Mouse (Mus musculus) kidney, postnatal 36 days (tissue): ENCODE data around the gene Bcor.

ENCODE experiments used
- DNase-seq, 2 experiments: peaks; one replicate each; pipeline ENCODE4 v3.0.0; 2021 to 2022; ENCODE audit warnings: mixed read lengths in 2 of 2

Bcor gene

DNA sequence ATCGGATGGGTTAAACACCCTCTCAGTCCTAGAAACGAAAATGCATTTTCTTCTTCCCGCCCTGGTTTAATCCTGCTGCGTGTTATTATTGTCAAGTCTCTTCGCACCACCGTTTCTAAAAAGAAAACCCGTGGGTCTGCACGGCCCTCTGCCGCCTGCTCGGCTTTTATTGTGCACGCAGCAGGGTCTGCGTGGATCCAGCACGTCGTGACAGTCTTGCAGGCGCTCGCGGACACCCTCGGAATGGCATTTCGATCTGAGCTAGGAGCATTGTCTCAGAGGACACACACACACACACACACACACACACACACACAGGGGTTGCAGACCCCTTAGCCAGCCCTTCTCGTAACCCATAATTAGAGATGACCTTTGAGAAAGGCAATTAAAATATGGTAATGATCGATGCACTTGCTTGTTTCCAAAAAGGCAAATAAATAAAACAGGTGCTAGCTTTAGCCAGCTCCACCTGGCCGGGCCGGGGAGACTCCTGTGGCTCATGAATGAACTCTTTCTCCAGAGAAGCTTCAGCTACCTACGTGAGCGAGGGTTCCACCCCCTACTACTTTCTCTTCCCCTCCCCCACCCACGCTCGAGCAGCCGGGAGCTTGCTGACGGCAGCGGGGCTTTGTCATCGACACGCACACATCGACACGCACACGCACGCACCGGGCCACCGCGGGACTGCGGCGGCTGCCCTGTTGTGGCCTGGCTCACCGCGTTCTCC, 8.7 kb downstream of the Bcor start:
- DNase-seq = peak in 1 of 2 experiments; percentile 27

DNA sequence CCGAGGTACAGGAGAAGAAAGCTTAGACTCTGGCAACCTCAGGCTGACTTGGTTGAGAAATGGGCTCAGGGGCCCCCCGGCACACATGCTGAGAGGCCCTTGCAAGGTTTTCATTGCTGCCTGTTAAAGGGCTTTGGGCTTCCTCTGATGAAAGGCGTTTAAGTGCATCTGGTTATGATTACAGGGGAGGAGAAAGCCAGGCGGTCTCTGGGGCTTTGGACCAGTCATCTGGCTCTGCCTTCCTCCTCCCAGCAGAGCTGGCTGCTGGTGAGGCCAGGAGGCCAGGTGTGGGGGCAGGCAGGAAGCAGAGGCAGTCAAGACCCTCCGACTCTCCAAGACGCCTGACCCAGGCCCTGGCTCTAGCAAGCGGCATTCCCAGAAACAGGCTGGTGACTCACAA, 9.7 kb downstream of the Bcor start:
- DNase-seq = no peak

DNA sequence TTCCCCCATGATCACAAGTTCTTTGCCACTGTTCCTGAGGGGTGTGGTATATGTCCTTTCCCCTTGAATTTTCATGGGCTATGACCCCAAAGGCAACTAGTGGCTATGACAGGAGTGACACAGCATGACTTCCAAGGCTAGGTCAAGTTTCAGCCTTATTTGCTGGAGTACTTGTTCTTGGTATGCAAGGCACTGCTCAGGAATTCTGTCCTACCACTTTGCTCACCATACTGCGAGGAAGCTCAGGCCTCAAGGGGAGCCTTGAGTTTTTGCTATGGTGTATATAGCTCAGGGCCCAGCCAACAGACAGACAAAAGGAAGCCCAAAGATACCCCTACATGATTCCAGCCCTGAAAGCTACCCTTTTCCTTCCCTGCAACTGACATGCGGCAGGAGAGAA, 13.9 kb downstream of the Bcor start:
- no peak for DNase-seq

DNA sequence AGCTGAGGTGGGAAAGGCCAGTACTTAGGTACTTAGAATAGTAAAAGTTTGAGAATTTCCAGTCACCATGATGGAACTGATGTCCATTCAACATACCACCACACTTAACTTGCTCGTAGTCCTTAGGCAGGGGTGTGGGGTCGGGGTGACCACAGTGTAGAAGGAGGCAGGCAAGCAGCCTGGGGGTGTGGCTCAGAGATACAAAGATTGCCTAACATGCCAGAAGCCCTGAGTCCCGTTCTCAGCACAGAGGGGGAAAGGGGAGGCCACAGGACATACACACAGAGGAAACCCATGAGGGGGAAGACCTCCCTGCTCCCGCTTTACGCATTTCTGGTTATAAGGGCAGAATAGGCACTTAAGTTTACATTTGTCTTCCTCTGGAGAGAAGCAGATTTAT, 17.3 kb downstream of the Bcor start:
- DNase-seq = no peak

DNA sequence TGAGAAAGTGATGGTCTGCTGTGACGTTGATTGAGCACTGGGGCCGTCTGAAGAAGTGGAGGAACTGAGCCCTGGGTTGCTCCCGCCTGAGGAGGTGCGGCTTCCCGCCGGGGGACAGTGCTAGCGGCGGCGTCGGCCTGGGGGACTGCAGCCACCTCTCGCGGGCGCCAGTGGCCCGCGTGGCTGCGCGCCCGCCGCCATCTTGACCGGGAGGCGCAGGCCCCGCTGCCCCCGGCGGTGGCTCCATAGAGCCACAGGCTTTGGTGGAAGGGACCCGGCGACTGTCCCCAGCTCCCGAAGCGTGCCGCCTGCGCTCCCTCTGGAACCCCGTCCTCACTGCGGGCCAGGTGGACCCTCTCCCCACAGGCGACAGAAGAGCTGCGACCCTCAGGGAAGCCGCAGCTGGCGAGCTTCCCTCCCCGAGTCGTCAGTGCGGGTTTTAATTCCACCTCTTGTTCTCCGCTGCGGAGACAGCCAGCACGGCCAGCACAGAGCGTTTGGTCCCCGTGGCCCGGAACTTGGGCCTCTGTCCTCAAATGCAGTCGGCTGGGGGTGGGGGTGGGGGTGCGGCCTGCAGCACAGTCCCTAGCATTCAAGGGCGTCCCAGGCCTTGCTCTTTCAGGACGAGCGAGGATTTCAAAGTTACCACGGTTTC, 19.9 kb downstream of the Bcor start:
- peak in 1 of 2 experiments; percentile 24 for DNase-seq

DNA sequence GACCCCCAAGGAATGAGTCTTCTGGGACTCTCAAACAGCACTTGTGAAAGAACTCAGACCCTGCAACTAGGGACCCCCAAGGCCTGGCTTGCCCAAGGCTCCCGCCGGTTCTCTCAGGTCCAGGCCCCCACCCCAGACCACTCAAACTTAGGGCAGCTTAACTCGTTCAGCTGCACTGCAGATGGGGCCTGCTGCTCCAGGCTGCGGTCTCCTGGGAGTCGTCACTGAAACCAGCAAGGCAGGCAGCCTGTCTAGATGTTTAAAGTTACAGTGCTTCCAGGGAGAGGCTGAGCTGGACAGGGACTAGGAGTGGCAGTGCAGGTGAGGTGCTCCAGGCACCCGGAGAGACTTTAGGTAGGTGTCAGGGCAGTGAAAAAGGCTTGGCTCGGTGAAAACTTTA, 21.9 kb downstream of the Bcor start:
- no peak for DNase-seq

DNA sequence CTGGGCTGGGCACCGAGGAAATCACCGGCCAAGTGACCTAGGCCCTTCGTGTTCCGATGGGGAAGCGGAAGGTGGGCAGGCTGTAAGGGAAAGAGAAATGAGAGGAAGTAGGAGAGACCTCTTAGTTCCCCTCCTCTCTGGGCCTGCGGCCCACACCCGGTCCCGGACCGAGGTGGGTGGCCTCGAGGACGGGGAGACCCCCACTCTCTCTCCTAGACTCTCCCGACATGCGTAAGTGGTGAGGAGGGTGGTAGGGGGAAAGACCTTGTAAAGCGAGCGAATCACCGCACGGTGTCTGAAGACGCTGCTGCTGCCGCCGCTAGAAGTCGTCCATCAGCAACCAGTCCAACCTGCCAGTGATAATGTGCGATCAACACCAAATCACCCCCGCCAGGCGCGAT, 23.0 kb downstream of the Bcor start:
- no peak for DNase-seq

DNA sequence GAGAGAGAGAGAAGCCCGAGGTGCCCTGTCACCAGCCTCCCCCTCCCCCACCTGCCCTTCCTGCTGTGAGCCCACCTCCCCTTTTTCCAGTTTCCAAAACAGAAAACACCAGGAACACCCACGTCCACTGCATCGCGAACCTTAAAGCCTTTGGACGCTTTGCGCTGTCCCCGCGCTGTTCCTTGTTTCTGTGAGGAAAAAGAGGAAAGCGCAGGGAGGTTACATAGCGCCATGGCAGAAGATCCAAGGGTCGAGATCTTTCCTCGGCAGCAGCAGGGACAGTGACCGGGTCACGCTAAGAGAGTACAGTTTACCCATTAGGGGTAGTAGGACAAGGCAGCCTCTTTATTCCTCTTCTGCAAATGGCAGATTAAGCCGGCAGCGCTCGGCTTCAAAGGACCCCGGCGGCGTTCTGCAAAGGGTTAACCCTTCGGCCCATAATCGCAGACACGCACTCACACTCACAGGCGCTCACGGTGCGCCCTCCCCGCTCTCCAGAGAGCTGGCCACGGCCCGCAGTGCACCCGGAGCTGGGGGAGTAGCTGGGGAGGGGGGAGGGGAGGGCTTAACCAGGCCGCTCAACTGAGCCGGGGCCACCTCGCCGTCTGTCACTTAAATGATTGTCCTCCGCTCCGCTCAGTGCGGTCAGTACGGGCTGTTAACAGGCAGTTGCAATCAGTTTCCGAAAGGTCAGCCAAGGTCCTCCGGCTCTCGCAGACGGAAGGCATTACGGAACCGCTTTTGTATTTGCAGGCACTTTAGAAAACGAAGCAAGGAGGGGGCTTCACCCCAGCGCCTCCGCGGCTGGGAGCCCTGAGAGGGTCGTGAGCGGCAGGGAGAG, 23.7 kb downstream of the Bcor start:
- peak; percentile 71 for DNase-seq

DNA sequence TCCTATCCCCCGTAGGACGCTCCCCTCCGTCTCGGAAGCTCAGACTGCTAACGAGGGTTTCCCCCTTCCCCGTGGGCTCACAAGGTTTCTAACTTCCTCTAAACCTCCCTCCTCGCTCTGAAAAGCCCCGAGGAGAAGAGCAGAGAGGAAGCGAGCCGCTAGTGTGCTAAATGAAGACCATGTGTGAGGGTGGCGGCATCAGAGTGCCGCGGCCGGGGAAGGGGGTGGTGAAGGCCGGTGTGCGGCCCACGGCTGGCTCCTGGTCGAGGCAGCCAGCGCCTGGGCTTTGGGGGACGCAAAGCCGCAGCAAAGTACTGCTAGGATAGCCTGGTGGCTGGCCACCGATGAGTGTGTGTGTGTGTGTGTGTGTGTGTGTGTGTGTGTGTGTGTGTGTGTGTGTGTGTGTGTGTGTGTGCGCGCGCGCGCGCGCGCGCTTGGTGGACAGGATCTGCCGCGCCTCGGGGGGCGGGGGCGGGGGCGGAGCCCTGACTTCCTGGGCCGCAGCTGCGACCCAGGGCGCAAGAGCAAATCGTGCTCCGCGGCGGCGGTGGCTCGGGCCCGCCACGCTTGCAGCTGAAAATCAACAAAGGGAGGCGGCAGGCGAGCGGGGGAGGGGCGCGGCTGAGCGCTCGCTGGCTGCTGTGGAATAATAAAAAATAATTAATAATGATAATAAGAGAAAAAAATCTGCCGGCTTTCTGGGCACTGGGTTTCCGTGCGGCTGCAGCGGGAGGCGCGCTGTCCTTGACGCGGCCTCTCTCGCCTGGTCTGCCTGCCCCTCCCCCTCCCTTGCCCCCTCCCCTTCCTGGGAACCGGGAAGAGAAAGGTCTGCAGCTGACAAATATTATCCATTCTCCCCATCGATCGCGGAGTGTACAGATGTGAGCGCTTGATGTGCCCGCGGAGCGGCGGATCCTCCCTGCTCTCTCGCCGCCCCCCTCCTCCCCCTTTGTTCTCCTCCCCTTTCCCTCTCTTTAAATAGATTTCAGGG, 24.7 kb downstream of the Bcor start:
- peak; percentile 62 to 84 for DNase-seq

DNA sequence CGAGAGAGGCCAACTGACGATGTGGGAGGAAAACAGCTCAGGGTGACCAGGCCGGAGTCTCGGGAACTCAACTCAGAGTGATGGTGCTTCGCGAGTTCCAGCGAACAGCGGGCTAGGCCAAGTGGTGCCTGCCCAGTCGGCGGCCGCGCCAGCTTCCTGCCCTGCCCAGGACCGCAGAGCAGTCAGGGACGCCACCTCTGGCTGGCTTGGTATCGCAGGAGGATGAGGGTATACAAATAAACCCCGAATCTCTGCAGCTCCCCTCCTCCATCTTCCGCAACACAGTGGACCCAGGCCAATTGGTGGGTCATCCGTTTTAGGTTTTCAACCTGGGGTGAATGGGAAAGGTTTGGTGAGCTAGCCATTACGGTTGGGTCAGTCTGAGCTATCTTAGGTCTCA, 25.6 kb downstream of the Bcor start:
- DNase-seq = peak; percentile 50 to 78

DNA sequence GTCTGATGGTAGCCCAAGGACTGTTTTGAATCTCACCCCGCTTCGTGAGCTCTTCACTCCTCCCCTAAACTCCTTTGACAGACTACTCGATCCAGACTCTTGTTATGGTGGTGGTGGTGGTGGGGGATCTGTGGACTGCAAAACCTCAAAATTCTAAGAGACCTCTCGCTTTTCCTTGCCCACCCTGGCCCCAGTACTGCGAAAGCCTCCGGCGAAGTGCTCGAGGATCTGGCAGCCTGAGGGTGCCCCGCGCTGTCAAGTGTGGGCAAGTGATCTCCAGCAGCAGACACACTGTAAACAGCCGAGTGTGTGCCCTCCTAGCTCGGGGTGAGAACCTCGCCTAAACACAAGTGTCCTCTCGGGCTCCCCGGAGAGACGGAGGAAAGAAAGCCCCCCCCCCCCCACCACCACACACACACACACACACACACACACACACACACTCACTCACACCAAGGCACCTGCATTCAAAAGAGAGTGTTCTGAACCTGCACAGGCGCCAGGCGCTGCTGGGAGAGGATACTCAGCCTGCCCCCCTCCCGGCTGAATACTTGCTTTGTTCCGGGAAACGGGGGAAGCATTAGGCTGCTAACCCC, 26.2 kb downstream of the Bcor start:
- DNase-seq = no peak

DNA sequence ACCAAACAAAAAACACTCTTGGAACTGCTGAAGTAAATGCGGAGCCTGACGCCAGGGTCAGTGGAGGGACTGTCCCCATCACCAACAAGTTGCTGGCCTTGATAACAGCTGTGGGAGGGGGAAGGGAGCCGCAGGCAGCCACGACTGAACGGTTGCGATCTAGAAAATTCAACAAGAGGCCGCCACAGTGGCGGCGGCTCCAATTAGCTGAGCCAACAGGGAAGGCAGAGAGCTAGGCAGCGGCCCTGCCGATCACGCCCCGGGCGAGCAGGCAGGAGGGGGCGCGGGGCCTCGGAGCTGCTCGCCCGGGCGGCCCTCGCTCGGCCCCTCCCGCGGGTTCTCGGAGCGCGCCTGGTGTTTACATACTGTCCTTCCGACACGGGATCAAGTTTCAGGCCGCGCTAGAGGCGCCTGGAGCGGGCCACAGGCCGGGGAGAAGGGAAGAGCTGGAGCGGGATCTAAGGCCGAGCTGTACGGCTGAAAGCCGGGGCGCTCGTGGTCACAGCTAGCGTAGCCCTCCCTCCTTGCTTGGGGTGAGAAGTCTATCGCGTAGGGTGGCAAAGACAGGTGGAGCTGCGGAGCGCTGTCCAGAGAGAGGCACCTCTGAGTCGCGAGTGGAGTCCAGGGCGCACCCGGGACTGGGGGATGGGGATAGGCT, 26.8 kb downstream of the Bcor start:
- DNase-seq = peak; percentile 45 to 54

DNA sequence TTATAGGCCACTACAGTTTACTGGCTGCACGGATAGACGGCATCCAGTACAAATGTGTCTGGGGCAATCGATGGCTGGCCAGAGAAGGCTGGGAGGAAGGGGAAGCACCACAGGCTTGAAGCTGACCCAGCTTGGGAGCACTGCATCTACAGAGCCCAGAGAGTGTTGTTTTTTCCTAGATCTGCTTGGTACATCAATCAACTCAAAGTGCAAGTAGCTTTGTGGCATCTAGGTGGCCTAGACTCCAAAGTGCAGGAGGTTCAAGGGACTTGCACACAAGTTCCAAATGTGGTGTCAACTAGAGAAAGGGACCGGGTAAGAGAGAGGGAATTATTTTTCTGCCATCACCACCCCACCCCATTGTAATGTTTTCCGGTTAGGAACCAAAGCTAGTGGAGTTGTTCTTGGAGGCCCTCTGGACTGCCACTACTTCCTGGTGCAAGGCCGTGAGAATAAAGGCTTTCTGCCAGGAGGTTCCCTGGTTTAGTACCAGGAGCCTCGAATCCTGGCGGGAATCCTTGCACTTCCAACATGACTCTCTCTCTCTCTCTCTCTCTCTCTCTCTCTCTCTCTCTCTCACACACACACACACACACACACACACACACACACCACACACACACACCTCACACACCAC, 27.5 kb downstream of the Bcor start:
- DNase-seq = peak in 1 of 2 experiments; percentile 18

DNA sequence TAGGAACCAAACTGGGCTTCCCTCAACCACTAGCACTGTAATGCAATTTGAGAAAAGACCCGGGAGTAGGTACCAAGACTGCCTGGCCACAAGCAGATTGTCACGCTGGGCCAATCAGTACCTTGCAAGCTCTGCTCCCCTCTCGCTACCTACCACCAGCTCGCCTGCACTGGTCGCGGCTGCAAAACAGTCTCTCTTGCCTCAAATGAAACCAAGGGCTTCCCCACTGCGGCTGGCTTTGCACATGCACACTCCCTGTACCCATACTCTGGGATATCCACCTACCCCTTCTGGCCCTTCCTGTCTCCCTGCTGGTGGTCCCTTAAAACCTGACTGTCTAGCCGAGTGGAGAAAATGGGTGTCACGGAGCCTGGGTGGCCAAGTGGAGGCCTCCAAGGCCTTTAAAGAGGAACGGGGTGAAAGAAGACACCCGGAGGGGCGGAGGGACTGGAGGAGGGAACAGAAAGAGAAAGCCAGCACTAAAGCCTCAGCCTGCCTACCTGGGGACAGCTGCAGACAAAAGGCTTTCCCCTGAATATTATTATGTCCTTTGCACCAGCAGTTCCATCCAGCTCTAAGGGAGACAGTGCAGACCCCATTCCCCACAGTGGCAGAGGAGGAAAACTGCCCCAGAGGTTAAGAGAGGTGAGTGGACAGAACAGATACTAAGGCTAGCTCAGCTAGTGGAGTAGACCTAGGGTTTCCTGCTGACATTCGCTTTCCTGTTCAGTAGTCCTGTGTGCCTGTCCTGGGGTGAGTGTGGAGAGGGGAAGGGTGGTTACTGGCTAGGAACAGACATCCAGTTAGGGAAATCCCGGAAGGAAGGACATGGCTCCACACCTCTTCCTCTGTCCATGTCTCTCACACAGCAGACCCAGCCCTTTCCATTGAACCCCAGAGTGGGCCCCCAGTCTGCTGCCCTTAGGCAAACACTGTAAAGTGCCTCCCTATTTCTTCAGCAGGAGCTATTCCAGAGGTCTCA, 30.0 kb downstream of the Bcor start:
- DNase-seq = peak in 1 of 2 experiments; percentile 45

DNA sequence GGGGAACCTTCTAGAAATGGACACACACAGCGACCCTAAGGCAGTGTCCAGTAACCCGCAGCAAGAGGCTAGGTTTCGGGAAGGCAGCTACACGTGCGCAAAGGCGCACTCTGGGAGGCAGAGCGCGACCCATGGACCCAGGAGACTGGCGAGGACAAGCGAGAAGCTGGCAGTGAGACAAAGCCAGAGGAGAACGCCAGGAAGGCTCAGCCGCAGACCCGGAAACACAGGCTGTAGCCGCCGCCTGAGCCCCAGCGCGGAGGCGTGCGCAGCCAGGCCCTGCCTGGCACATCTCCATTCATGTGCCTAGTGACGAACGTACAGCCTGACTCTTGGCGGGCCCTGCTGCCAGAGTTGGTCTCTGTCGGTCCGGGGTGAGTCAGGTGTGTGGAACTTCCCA, 30.9 kb downstream of the Bcor start:
- DNase-seq = peak; percentile 75 to 76

DNA sequence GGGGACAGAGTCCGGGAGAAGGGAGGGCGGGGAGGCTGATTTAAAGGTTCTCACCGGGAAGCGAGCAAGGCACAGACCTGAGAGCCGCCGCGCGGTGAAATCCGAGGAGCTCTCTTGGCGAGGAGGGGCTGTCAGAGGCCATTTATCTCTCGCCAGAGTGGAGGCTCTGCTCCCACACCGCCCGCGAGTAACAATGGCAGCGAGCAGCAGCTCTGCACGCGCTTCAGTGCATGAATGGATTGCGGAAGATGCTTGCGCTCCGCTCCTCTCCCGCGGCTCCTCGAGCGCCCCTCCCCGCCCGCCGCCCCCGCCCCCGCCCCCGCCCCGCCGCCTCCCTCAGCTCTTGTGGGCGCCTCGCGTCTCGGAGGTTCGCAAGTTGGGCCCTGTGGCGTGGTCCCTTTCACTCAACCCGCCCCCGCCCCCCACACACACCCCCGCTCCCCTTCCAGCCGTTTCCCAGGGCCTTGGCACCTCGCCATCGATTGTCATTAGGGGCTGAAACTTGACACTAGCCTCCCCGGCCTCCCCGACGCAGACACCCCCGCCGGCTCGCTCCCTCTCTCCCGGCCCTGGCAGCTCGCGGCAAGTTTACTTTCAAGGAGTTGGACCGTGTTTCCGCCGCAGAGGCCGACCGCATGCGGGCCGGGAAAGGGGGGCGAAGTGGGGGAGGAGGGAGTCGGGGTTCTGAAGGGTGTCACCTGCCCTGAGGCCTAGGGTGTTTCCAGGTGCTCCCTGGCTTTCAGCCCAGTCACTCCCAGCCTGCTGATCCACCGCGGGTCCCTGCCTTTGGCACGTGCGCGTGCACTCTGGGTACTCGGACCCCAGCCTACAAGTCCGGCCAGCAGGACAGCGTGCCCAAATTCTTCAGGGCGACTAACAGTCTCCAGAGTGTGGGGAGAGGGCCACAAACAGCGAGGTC, 31.7 kb downstream of the Bcor start:
- peak; percentile 39 to 65 for DNase-seq

DNA sequence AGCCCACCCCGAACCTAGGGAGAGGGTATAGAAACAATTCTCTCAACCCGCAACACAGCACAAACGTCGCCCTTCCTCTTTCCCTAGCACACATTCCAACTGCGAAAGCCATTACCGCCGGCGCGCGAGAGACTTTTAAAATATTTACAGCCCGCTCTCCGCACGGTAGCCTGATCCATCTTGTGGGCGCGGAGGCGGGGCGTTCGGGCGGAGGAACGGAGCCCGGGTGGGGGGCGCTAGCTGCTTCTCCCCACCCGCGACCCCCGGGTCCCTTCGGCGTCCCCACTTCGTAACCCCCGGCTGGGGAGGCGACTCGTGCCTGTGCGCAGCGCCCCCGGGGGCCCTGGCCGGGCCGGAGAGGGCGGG, 32.4 kb downstream of the Bcor start:
- peak in 1 of 2 experiments; percentile 24 for DNase-seq

DNA sequence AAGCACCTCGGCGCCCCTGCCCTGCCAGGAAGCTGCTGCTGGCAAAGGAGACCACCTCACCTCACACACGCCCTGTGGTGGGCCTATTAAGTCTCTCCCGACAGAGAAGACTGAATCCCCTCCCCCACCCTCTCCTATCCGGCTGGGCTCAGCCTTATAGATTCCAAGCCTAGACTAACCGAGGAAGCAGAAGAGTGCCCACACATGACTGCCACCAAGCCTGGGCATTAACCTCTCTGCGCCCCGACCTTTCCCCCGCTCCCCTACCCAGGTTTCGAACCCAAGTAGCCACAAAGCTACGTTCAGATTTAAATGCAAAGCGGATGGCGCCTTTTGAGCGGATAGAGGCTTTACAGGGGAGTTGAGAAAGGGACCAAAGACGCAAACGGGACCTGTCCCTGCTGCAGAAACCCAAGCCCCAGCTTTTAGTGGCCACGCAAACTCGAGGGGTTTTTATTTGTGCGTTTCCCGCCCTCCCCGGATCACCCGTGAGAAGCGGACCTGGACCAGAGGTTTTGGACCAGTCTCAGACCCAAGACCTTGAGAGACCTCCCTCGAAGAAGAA, 33.0 kb downstream of the Bcor start:
- DNase-seq = no peak
